Mouse (Mus musculus): Measurements from ENCODE around the gene Fads1. TPM values are rescaled to one million over a fixed set of nuclear protein-coding genes. Genes with fewer than 3 reads are reported as not detected.
A peak's percentile ranks its signal among the peaks of the same experiment; 100 is the strongest.
"Not testable (repeated sequence)": the region's sequence is repeated elsewhere in the genome, so short reads cannot be mapped to it uniquely, and the experiment has no call there.

Fads1 gene
- 324 and 362 TPM in 2 replicates for total RNA-seq (2021)
- long read RNA-seq, experiment 1, transcript Fads1-201 (12 exons, 3,460 nt) = major isoform, 193 of 322 reads
- long read RNA-seq, experiment 1, partial matches to known transcripts = 60 of 322 reads
- long read RNA-seq, experiment 1, other reads (novel, unspliced or antisense) = 68 of 322 reads
- long read RNA-seq, experiment 2, transcript Fads1-201 (12 exons, 3,460 nt) = major isoform, 103 of 196 reads
- long read RNA-seq, experiment 2, partial matches to known transcripts = 87 of 196 reads
- long read RNA-seq, experiment 2, other reads (novel, unspliced or antisense) = 6 of 196 reads

DNA sequence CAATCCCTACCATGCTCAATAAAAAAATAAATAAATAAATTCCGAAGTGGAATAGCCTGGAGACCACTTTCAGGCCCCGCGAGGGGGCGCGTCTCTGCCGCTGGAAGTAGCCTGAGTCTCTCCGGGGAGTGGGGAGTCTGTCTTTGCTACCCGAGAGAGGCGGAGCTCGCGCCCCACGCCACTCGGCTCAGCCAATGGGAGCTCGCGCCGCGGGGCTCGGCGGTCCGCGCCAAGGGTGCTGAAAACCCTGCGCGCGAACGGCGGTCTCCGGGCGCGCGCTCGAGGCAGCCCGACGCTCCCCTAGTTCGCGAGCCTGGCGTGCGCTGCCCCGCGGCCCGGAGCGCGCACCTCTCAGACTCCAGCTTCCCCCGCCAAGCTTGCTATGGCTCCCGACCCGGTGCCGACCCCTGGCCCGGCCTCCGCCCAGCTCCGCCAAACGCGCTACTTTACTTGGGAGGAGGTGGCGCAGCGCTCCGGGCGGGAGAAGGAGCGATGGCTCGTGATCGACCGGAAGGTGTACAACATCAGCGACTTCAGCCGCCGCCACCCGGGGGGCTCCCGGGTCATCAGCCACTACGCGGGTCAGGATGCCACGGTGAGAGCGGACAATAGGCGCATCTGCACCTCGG lies at the start of gene Fads1:
Fads1 (plus strand) TSS at position 219 of the 629 bp plus-strand sequence.
- peak; percentile 96 for DNase-seq

DNA sequence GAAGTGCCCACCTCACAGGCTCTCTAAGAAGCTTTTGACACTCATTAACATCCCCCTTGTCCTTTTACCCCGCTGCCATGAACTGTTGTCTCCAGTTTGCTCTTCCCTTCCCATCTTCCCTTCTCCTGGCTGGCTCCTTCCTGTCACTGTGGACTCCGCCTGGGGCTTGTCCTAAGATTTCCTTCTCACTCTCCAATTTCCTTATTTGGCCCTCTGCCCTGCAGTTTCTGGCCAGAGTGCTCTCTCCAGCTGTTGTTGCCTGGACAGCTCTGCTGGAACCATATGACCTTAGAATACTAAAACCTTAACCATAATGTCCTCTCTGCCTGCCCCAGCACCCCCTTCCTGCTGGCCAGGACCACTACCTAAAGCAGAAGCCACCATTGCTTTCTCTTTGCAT lies 48.0 kb upstream of the Fads1 start:
- DNase-seq = peak; percentile 67

- DNase-seq = no peak
Observed at GRCm38 (mm10) chr19:10137423-10137822, 45.3 kb upstream of the Fads1 start.

GRCm38 (mm10) chr19:10139736-10140135 lies 43.0 kb upstream of the Fads1 start:
- no peak for DNase-seq

GRCm38 (mm10) chr19:10143667-10144066 lies 39.0 kb upstream of the Fads1 start:
- no peak for DNase-seq

GRCm38 (mm10) chr19:10144464-10144863 lies 38.2 kb upstream of the Fads1 start:
- no peak for DNase-seq

GRCm38 (mm10) chr19:10148555-10148954 lies 34.1 kb upstream of the Fads1 start:
- DNase-seq = peak; percentile 41

DNA sequence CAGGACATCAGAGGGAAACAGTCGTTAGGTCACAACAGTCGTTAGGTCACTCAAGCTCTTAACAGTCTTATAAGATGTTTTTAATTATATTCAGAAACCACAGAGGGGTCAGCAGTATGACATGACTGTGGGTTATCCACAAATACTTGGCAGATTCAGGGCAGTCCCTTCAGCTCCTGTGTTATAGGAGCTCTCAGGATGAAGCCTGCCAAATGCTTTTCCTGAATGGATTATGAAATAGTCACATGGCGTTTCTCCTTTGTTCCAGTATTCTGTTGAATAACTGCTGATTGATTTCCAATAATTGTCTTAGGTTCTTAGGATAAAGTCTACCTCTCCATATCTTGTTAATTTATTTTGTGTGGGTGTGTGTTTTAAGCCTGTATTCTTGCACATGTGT lies 33.5 kb upstream of the Fads1 start:
- no peak for DNase-seq

GRCm38 (mm10) chr19:10157725-10158124 lies 25.0 kb upstream of the Fads1 start:
- DNase-seq = no peak

- peak; percentile 53 for DNase-seq
Observed at GRCm38 (mm10) chr19:10163896-10164295, 18.8 kb upstream of the Fads1 start.

DNA sequence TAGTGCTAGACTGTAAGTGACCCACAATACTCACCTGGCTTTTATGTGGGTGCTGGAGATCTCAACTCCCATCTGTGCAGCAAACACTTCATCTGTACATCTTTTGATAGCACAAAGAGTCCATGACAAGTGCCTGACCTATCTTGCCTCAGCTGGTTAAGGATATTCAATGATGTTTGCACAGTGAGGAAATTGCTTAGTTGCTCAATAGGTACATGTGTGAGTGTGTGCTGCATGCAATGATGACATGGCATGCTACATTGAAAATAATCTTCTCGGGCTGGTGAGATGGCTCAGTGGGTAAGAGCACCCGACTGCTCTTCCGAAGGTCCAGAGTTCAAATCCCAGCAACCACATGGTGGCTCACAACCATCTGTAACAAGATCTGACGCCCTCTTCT lies 16.8 kb upstream of the Fads1 start:
- not testable (repeated sequence) for DNase-seq

DNA sequence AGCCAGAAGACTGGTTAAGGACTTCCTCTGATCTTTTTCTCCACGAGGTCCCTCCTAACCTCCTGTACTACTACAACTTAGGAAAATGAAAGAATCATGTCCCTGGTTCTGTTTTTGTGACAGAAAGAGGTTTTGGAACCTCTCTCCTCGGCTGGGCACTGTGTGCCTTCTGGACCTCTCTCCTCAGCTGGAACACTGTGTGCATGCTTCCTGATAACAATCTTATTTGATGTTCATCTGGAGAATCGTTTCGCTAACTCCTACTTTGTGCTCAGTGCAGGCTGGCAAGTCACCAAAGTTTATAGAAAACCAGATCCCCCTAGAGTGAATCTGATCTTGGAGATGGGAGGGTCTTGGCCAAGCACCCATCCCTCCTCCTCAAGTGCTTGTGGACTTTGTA lies 15.6 kb upstream of the Fads1 start:
- DNase-seq = no peak

DNA sequence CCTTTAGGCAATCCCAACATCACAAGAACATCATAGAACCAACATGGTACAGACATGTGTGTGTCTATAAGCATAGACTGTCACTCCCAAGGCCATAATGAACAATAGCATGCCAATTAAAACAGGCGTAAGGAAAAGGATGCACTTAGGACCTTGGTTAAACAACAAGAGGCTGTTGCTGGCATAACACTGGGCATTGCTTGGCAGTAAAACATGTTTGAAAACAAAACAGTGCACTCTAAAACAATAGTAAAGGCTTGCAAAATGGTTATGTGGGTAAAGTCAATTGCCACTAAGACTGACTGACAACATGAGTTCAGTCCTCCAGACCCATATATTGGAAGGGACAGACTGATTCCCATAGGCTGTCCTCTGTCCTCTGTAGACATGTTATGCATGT lies 14.7 kb upstream of the Fads1 start:
- DNase-seq = no peak

DNA sequence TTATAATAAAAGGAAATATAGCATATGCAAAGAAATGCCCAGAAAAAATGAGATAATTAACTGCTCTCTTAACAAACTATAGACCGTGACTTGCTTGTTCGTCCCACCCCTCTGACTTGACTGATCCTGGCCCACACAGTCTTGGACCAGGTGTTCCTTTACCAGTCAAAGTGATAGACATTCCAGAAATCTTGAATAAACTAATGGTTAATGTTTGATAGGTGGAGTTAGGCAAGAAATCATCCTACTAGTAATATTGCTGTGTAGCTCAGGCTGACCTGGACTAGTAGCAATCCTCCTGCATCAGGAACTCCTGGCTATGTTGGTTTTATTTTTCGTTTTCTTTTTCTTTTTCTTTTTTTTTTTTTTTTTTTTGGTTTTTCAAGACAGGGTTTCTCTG lies 14.2 kb upstream of the Fads1 start:
- DNase-seq = no peak

DNA sequence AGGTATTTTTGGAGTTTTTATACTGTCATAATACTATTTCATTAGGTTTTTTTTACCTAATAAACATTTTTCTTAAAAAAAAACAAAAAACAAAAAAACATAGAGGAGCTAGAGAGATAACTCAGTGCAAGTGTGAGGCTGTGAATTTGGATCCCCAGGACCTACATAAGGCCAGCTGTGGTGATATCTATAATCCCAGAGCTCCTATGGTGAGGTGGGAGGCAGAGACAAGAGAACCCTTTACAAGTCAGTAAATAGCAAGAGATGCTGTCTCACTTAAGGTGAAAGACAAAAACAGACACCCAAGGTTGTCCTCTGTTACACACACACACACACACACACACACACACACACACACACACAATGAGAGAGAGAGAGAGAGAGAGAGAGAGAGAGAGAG lies 13.5 kb upstream of the Fads1 start:
- DNase-seq = no peak

DNA sequence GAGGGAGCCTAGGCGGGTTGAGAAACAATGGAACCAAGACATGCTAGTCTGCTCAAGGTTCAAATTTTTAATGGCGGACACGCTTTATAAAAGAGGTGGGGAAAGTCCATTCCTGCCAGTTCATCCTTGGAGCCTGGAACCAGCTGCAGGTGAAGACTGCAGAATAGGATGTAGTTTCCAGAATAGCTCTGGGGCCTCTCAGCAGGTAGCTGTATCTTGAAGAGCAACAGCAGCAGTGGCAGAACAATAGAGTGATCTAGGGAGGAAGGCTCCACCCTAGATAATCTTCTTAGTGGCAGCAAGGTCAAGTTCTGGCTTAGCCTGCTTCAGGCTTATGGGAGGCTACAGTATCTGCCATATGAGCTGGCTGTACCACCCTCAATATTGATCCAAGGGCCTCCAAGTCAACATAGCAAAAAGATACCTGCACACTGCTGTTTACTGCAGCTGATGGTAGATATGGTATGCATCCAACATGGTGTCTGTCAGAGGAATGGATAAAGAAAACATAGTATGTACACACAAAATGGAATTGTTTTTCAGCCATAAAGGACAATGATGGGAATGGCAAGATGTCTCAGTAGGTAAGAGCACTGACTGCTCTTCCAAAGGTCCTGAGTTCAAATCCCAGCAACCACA lies 12.9 kb upstream of the Fads1 start:
- DNase-seq = not testable (repeated sequence)

DNA sequence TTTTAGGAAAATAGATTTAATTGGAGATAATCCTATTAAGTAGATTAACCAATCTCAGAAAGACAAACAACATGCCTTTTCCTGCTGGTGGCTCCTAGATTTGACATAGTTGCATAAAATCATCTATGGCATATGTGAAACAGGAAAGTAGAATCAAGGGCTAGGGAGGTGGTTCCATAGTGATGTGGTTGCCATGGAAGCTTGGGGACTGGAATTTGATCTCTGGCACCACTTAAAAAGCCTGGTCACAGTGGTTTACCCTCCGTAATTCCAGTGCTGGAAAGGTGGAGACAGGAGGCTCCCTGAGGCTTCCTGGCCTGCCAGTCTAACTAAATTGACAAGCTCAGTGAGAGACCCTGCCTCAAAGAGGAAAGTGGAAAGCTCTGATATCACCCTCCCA lies 12.2 kb upstream of the Fads1 start:
- no peak for DNase-seq

GRCm38 (mm10) chr19:10171359-10171758 lies 11.3 kb upstream of the Fads1 start:
- no peak for DNase-seq

- no peak for DNase-seq
Observed at GRCm38 (mm10) chr19:10171846-10172245, 10.8 kb upstream of the Fads1 start.

DNA sequence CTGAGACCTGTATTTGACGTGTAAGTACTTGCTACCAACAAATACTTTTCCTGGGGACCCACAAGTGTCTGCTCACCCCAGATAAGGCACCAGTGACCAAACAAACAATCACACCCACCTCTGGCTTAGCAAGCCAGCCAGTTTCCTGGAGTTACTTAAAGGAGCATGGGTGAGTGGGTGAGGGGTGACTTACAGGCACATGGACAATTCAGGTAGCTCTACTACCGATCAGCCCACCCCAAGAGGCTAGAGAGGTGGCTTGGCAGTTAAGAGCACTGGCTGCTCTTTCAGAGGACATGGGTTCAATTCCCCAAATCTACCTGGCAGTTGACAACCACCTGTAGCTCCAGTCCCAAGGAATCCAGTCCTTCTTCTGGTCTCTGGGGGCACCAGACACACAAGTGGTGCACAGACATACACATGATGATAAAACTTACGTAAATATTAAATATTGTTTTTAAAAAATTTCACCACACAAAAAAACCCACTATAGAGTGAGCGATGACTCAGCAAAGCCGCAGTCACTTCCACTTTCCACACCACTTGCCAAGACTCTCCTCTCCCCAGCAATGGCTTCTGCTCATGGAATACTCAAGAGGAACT lies 9.5 kb upstream of the Fads1 start:
- DNase-seq = no peak

DNA sequence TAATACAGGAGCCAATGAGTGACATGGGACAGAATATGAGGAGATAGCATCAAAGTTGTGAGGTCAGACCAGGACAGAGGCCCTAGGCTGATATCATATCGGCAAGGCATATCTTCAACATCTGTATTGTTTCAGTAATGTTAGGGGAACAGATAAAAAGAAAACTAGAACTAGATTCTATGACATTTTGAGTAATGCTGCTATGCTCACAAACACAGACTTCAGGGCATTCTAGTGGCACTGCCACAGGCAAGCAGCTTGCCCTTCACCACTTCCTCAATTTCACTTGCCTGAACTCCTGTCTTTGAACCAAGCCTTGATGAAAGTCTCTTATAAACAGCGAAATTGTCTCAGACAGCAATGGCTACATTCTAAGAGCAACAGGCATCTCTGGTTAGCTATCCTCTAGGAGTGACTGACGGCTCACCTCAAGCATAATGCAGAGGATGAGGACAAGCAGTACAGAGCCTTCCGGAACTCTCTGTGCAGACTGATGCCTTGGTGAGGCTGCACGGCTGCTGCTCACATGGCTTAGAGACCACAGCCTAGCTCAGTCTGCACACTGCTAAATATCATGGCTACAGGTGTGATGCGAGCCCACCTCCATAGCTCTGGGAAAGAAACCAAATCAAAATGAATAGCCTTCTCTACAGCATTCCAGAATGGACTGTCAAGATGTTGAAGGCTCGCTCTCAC lies 8.7 kb upstream of the Fads1 start:
- DNase-seq = no peak

- no peak for DNase-seq
Observed at GRCm38 (mm10) chr19:10174956-10175355, 7.7 kb upstream of the Fads1 start.

GRCm38 (mm10) chr19:10176477-10176876 lies 6.2 kb upstream of the Fads1 start:
- DNase-seq = no peak

Measured in adrenal gland, postnatal 14 days (tissue).